Mouse (Mus musculus) brain, embryonic 18.5 days (tissue): ENCODE measurements around the gene Cmklr1.
A peak's percentile ranks its signal among the peaks of the same experiment; 100 is the strongest.

ENCODE experiments used
- DNase-seq: peaks from one replicate; pipeline ENCODE4 v3.0.0-alpha.2; 2012; ENCODE audit warnings: low read depth, low spot score

Cmklr1 gene

GRCm38 (mm10) chr5:113620130-113620716 is 30.0 kb downstream of the Cmklr1 start:
- no peak for DNase-seq

- DNase-seq, result no peak
Observed at GRCm38 (mm10) chr5:113619151-113619550, 31.1 kb downstream of the Cmklr1 start.

GRCm38 (mm10) chr5:113618716-113619115 is 31.5 kb downstream of the Cmklr1 start:
- no peak for DNase-seq

- no peak for DNase-seq
Observed at GRCm38 (mm10) chr5:113611771-113612233, 38.4 kb downstream of the Cmklr1 start.

DNA sequence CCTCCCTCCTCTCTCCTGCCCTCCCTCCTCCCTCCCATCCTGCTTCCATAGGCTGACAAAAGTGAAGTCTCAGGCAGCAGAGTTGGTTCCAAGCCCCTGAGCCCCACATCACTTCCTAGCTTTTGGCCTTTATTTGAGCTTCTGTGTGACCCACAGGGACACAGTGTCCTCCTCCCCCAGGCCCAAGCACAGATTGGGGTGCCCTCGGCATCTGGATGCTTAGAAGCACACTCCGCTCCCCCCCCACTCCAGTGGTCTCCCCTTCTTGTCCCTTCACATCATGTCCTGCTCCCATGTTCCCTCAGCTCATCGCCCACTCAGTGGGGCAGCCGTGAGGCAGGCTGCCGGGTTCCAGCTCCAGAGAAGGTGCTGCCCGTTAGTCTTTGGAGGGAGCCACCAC is 39.1 kb downstream of the Cmklr1 start:
- no peak for DNase-seq

- no peak for DNase-seq
Observed at GRCm38 (mm10) chr5:113610490-113610889, 39.7 kb downstream of the Cmklr1 start.

GRCm38 (mm10) chr5:113609891-113610290 is 40.3 kb downstream of the Cmklr1 start:
- no peak for DNase-seq

GRCm38 (mm10) chr5:113608511-113608910 is 41.7 kb downstream of the Cmklr1 start:
- no peak for DNase-seq

GRCm38 (mm10) chr5:113607941-113608431 is 42.2 kb downstream of the Cmklr1 start:
- no peak for DNase-seq

GRCm38 (mm10) chr5:113606961-113607785 is 43.1 kb downstream of the Cmklr1 start:
- DNase-seq, result no peak

DNA sequence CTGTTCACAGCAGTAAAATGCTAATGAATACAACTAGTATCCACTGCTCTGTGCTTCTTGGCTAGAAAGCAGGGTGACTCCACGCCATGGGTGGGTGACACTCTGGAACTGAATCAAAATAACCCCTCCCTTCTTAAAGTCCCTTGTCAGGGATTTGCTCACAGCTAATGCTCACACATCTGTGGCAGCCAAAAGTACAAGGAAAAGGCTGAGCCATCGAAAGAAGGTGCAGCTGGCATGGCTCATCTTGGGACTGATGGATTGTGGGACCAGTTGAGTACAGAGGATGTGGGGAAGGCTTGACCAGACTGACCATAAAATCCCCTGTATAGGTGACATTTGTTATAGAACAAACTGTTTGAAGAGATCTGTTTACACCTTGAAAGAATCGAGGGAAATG is 44.1 kb downstream of the Cmklr1 start:
- DNase-seq, result no peak

DNA sequence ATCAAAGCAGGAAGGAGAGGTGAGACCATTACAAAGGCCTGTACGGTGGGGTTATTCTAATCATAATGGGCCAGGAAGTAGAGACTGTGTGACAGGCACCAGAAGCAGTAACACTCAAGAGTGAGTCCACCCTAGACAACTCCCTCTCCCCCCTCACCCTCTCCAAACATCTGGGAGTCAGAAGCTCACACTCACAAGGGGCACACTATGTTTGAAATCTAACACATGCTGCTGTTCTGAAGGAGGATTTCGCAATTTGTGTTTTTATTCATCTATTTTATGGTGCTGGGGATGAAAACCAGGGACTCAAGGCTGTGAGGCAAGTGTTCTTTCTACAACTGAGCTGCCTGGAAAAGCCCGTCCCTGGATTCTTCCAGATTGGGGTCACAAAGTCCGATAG is 45.5 kb downstream of the Cmklr1 start:
- DNase-seq, result no peak

DNA sequence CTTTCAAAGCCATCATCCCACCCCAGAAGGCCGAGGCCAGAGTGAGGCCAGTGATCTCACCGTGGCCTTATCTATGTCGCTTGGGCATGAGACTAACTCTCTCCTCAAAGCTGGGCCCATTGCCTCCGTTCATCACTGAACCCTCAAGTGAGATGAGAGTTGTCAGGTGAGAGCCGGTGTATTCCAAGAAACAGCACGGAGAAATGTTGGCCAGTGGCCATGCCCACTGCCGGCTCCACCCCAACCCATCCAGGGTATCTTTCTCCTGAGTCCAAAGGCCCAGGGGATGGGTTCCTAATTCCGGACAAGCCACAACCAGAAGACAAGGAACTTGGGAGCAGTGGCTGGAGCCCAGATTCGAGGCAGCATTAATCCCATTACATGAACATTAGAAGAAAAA is 46.8 kb downstream of the Cmklr1 start:
- DNase-seq, result no peak

- no peak for DNase-seq
Observed at GRCm38 (mm10) chr5:113600803-113601202, 49.4 kb downstream of the Cmklr1 start.

DNA sequence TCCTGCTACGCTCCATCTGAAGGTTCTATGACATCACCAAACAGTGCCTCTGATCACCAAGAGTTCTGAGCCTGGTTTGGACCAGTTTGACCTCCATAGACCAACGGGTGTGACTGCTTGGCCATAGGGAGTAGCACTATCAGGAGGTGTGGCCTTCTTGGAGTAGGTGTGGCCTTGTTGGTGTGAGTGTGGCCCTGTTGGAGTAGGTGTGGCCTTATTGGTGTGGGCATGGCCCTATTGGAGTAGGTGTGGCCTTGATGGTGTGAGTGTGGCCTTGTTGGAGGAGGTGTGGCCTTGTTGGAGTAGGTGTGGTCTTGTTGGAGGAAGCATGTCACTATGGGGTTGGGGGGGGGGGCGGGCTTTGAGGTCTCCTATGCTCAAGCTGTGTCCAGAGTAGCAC is 50.0 kb downstream of the Cmklr1 start:
- no peak for DNase-seq

DNA sequence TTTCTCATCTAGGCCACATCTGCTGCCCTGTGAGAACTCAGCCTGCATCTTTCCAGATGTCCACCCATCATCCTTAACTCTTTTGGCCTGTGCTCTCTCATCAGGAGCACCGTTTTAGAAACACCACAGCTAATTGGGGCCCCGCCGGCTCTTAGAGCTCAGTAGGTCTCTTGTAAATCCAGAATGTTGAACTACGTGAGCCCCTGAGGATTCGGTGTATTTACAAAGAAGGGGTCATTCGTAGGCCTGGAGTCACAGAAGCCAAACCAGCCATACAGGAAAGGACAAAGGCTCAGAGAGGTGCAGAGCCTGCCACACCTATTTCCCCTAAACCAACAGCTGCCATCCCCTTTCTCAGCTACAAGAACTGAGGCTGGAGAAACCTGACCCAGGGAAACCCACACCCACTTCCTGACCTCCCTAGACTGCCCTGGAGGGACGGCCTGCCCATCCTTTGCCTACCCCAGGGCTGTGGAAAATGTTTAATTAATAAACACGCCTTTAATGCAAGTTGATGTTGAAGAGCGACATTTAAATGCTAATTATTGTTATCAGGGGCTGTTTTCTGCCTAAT is 53.4 kb downstream of the Cmklr1 start:
- DNase-seq, result no peak

DNA sequence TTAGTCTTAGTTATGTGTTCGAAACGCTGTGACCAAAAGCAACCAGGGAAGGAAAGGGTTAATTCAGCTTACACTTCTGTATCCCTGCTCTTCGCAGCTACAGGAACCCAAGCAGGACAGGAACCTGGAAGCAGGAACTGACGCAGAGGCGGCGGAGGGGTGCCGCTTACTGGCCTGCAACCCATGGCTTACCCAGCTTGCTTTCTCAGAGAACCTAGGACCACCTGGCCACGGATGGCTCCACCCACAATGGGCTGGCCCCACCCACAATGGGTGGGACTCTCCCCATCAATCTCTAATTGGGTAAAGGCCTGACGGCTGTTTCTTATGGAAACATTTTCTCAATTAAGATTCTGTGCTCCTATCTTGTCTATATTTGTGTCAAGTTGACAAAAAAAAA is 54.0 kb downstream of the Cmklr1 start:
- no peak for DNase-seq

GRCm38 (mm10) chr5:113593911-113594705 is 56.1 kb downstream of the Cmklr1 start:
- no peak for DNase-seq

DNA sequence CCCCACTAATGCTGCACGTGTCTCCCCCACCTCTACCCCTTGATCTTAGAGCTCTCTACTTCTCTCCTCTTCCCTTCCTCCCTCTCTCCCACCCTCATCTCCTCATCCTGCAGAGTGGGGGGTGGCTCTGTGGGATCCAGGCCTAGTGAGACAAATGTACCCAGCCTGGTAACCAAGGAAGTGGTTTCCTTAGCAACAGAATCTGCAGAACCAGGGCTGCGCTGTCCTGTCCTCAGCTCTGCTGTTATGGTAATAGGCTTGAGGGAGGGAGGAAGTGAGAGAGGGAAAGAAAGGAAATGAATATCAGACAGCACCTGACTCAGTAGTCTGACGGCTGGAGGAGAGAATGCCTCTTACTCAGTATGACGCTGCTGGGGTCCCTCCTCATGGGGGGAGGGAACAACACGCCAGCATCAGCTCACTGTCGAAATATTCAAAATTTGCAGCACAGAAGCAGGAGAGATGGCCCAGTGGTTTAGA is 58.4 kb downstream of the Cmklr1 start:
- DNase-seq, result peak; percentile 90

GRCm38 (mm10) chr5:113591166-113591565 is 59.1 kb downstream of the Cmklr1 start:
- DNase-seq, result no peak

GRCm38 (mm10) chr5:113590010-113590640 is 60.1 kb downstream of the Cmklr1 start:
- no peak for DNase-seq
